Mouse (Mus musculus): ENCODE data around the gene Rnase13.

GRCm38 (mm10) chr14:51940944-51941560 lies 18.5 kb upstream of the Rnase13 start:
- TF ChIP-seq EP300 (IDR thresholded peaks at IDR 0.05; ENCODE audit: insufficient read depth, low read depth, low read length) (0 out of 2 replicates have a peak, but pooled peaks have one; percentile 41), CTCF (IDR thresholded peaks at IDR 0.05; ENCODE audit: low read depth, low read length) (no peak)

Data from ES-Bruce4 (cell line).